Mouse (Mus musculus) gastrocnemius, adult 8-10 months (tissue): ENCODE data around the gene Frmd5. TPM values are rescaled to one million over a fixed set of nuclear protein-coding genes. Genes with fewer than 3 reads are reported as not detected.
"Not testable (repeated sequence)": the region's sequence is repeated elsewhere in the genome, so short reads cannot be mapped to it uniquely, and the experiment has no call there.

Source experiments
- DNase-seq, 2 experiments: peaks; one replicate each; pipeline ENCODE4 v3.0.0; 2022; ENCODE audit warnings: low spot score in 2 of 2
- total RNA-seq, 4 experiments: library from RNA; stranded (reverse); gene quantifications; 2 replicates each; pipeline ENCODE4 v1.2.4; 2022

Gene Frmd5
- total RNA-seq, 4 experiments from 2014 or later: 0.25 to 0.48 (median 0.27) TPM; not detected in 1

DNA sequence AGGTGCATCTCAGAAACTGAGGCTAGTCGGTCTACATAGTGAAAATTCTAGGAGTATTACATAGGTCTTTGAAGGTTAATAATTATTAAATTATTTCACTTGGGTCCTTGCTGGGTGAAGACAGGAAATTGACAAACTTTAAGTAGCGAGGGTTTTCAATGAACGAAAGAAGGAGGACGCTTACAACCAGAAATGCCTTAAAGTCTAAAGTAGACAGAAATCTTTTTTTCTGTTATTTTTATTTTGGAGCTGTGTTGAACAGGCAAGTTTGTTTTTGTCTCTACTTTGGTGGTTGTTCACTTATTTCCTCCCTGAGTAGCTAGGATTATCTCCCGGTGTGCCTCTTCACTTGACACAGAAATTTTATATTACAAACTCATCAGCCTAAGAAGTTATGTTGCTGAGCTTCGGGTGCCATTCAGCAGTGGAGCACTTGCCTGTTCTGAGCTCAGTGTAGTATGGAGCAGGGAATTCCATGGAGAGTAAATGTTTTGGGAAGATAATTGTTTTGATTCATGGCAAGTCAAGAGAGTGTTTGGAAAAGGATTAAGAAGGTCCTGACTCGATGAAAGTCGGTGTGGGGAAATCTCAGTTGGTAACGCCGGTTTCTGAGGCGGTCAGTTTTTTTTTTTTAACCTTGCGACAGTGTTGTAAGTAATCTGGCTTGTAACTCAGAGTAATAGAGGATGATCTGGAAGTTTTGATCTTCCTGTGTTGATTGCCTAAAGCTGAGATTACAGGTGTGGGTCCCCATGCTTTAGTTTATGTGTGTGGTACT, 299.5 kb downstream of the Frmd5 start:
- DNase-seq: no peak

DNA sequence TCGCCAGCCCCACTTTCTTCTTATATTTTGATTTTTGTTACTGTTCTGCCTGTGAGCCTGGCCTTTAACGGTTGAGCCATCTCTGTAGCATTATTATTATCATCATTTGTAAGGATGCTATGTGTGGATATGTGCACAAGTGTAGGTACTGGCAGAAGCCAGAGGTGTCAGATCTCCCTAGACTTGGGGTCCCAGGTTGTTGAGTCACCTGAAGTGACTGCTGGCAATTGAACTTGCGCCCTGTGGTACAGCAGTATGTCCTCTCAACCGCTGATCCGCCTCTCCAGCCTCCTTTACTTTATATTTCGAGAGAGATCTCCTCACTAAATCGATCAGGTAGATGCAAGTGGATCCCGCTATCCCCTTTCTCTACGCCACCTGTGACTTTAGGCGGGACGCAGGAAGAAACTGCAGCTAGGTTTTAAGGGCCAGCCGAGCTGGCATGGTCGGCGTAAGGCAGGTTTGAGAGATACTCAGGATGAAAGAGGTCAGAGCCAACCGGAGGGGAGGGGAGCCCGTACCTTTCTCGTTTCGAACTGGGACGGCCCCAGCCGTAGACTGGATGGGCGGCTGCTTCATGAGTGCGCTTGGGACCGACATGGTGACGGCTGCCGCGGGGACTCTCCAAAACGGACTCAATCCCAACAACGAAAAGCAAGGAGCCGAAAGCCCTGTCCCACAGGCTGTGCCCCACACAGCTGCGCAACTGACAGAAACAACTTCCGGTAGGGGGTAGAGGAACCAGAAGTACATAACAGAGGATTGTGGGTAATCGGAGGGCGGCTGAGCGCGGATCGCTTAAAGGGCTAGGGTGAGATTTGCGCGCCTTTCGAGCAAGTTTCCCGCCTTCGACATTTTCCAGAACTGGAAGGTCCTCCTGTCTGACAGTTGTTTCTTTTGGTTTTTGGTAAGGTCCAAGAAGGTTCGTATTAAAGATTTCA, 300.7 kb downstream of the Frmd5 start, which contains the start of the genes Mfap1a and Wdr76:
TSS of gene Mfap1a (minus strand) at position 724 of the 941 bp plus-strand sequence.
TSS of gene Wdr76 (plus strand) at position 782 of the 941 bp plus-strand sequence.
- DNase-seq: peak; percentile 58 to 74

DNA sequence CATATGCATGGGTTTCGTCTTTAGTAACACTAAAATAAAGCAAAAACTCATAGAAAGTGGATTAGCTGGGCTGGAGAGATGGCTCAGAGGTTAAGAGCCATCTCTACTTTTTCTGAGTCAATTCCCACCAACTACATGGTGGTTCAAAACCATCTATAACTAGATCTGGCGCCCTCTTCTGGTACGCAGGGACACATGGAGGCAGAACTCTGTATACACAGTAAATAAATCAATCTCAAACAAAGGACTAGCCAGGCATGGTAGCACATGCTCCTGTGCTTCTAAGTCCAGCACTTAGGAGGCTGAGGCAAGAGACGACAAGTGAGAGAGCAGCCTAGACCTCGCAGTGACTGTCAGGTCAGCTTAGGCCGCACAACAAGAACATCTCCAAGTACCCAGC, 305.3 kb downstream of the Frmd5 start:
- DNase-seq: not testable (repeated sequence)

Other genes starting within 250 kb of the Frmd5 start
- 1 to 10 TPM; 4.8 to 5.9 (median 5.6) TPM for gene Casc4, start 59.9 kb upstream of the Frmd5 start, total RNA-seq
- 1 to 10 TPM; 5.0 to 8.0 (median 6.4) TPM for gene Ctdspl2, start 148.9 kb upstream of the Frmd5 start, total RNA-seq
- not detected for gene Mageb3, start 149.0 kb upstream of the Frmd5 start, total RNA-seq
- 10 to 100 TPM; 33.9 to 42.2 (median 37.6) TPM for gene Eif3j1, start 221.5 kb upstream of the Frmd5 start, total RNA-seq